Comparison of ENCODE assay signal across 13 mouse cellular contexts in the genomic region with DNA sequence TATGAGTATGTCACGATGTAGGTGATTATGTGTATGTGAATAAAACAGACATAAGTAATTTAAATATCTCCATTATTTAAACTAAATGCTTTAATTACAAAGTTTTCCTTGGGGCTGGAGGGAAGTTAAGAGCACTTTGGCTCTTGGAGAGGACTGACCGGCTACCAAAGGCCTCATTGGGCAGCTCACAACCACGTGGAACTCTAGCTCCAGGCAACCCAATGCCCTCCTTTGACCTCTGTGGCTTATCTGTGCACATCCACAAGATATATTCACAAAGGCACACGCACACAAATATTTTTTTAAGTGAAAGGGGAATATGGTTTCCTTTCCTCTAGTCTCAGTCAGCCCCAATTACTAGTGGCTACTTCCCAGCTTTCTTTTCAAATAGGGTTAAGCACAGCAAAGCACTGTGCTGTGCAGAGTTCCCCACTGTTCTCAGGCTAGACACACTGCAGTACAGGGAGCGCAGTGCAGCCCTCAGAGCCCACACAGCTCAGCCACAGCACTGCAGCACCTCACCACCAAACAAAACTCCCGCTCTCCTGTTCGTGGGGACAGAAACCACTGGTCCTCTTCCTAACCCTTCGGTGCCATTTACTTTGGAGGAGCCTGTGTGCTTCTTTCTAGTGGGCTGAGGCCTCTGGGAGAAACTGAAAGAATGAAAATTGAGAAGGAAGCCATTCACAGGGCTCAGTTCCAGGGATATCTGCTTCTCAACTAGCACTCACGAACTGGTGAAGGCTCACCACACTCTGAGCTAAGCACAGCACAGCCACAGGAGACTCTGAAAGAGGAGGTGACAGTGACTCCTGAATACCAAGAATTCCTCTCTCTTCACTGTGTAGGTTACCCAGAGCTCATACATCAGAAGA. TPM values are rescaled to one million over a fixed set of nuclear protein-coding genes. Genes with fewer than 3 reads are reported as not detected.
DNase-seq lines count a peak whose midpoint lies in the region; ATAC-seq and TF ChIP-seq lines count a peak whose summit lies in the region.
"Had no signal": no experiment of that assay in that cellular context is flagged by ENCODE, and none has a peak within 500 bp of the region (broad histone marks: within the 10 kb centered on the region; RNA-seq: fewer than 3 reads in every experiment).

No protein-coding gene starts in this region.

- DNase-seq in frontal cortex, postnatal 10 days (ENCODE audit: low spot score in 2 of 2): no peak
- DNase-seq in lung, postnatal 14 days: no peak
- no peak for DNase-seq in liver, postnatal 0 days
- no peak for DNase-seq in right cerebral cortex, postnatal 36 days (ENCODE audit: low spot score in 2 of 2)
- DNase-seq: cerebellum, postnatal 10 days; spleen, adult 18-20 months; thymus, adult 18-20 months had no signal

- H3K4me1 ChIP-seq in intestine, embryonic 16.5 days (ENCODE audit: control insufficient read depth, insufficient read depth, low read length): peaks cover 6% of the 10 kb centered on the region; the same call in 1 of the 2 replicates
- H3K4me1 ChIP-seq in intestine, embryonic 15.5 days (replicated peaks): peaks cover 7% of the 10 kb centered on the region; the same call in 1 of the 2 replicates
- H3K4me1 ChIP-seq in lung, embryonic 15.5 days: peaks cover 24% of the 10 kb centered on the region
- H3K4me1 ChIP-seq in liver, postnatal 0 days (ENCODE audit: insufficient read depth): peaks cover 14% of the 10 kb centered on the region

- no peak overlapping the region for H3K4me3 ChIP-seq in intestine, embryonic 16.5 days (ENCODE audit: low read length)
- H3K4me3 ChIP-seq in intestine, embryonic 15.5 days (replicated peaks): no peak overlapping the region
- H3K4me3 ChIP-seq in lung, embryonic 15.5 days: no peak overlapping the region
- no peak overlapping the region for H3K4me3 ChIP-seq in liver, postnatal 0 days (ENCODE audit: low read depth, low read length)

- H3K4me2 ChIP-seq in intestine, embryonic 16.5 days (ENCODE audit: low read depth, low read length): no peak overlapping the region
- H3K4me2 ChIP-seq in intestine, embryonic 15.5 days (replicated peaks): no peak overlapping the region
- peak overlapping the region; percentile 40 for H3K4me2 ChIP-seq in lung, embryonic 15.5 days
- no peak overlapping the region for H3K4me2 ChIP-seq in liver, postnatal 0 days (ENCODE audit: low read depth, low read length)

- H3K36me3 ChIP-seq in intestine, embryonic 16.5 days (ENCODE audit: control insufficient read depth, insufficient read depth, low read length): no peaks in the 10 kb centered on the region
- no peaks in the 10 kb centered on the region for H3K36me3 ChIP-seq in intestine, embryonic 15.5 days
- H3K36me3 ChIP-seq in lung, embryonic 15.5 days: no peaks in the 10 kb centered on the region
- H3K36me3 ChIP-seq in liver, postnatal 0 days (replicated peaks; ENCODE audit: insufficient read depth, low read length): no peaks in the 10 kb centered on the region

- H3K27ac ChIP-seq in intestine, embryonic 16.5 days (ENCODE audit: low read length): peak overlapping the region; percentile 27; the same call in 1 of the 2 replicates
- H3K27ac ChIP-seq in intestine, embryonic 15.5 days: no peak overlapping the region
- peak overlapping the region; percentile 95 for H3K27ac ChIP-seq in lung, embryonic 15.5 days
- no peak overlapping the region for H3K27ac ChIP-seq in liver, postnatal 0 days (ENCODE audit: low read depth)
- H3K27ac ChIP-seq: liver, embryonic 14.5 days had no signal

- no peak overlapping the region for H3K9ac ChIP-seq in intestine, embryonic 16.5 days (ENCODE audit: low read depth, low read length)
- H3K9ac ChIP-seq in intestine, embryonic 15.5 days: no peak overlapping the region
- H3K9ac ChIP-seq in lung, embryonic 15.5 days: no peak overlapping the region
- no peak overlapping the region for H3K9ac ChIP-seq in liver, postnatal 0 days (replicated peaks)
- H3K9ac ChIP-seq: liver, embryonic 14.5 days had no signal

- H3K9me3 ChIP-seq in intestine, embryonic 16.5 days (ENCODE audit: control insufficient read depth, low read length): no peaks in the 10 kb centered on the region
- H3K9me3 ChIP-seq in intestine, embryonic 15.5 days: no peaks in the 10 kb centered on the region
- H3K9me3 ChIP-seq in lung, embryonic 15.5 days: no peaks in the 10 kb centered on the region
- H3K9me3 ChIP-seq in liver, postnatal 0 days (ENCODE audit: low read length): no peaks in the 10 kb centered on the region

- WGBS in intestine, embryonic 16.5 days: 56% methylated on average over 9 of the region's 9 CpGs
- 57% methylated on average over 9 of the region's 9 CpGs for WGBS in intestine, embryonic 15.5 days
- 30% methylated on average over 9 of the region's 9 CpGs for WGBS in lung, embryonic 15.5 days
- 54% methylated on average over 9 of the region's 9 CpGs for WGBS in liver, postnatal 0 days (ENCODE audit: insufficient replicate concordance)

- TF ChIP-seq EP300 in liver, postnatal 0 days (IDR thresholded peaks at IDR 0.05; ENCODE audit: low read depth): no peak

- no peaks in the 10 kb centered on the region for H3K27me3 ChIP-seq in intestine, embryonic 16.5 days (replicated peaks; ENCODE audit: control insufficient read depth, insufficient read depth, low read length)
- H3K27me3 ChIP-seq in intestine, embryonic 15.5 days (replicated peaks): no peaks in the 10 kb centered on the region
- H3K27me3 ChIP-seq in lung, embryonic 15.5 days: no peaks in the 10 kb centered on the region
- no peaks in the 10 kb centered on the region for H3K27me3 ChIP-seq in liver, postnatal 0 days (ENCODE audit: insufficient read depth, low read length)

- ATAC-seq in frontal cortex, adult (ENCODE audit: low TSS enrichment): peak; percentile 87
- no peak for ATAC-seq in intestine, embryonic 16.5 days
- no peak for ATAC-seq in intestine, embryonic 15.5 days
- ATAC-seq in lung, embryonic 15.5 days (ENCODE audit: borderline replicate concordance, extremely low read depth, low FRiP score, low TSS enrichment): peak; percentile 46; the same call in 1 of the 2 replicates
- ATAC-seq in liver, postnatal 0 days: peak; percentile 64; the same call in 1 of the 2 replicates
- ATAC-seq: hindbrain, embryonic 16.5 days had no signal

- TF ChIP-seq CTCF in liver, postnatal 0 days (IDR thresholded peaks at IDR 0.05; ENCODE audit: low read depth): no peak

RNA-seq across cellular contexts. Expression of gene Btbd9, which starts 26.2 kb away (rescaled TPM):
- 50.8 and 51.6 TPM in 2 replicates for polyA plus RNA-seq in intestine, embryonic 16.5 days (2015; fragmentation: Nextera tagmentation; extraction: Ambion mirVana)
- polyA plus RNA-seq in intestine, embryonic 15.5 days (2015; fragmentation: Nextera tagmentation; extraction: Ambion mirVana): 52.8 and 53.1 TPM in 2 replicates
- 54.1 and 57.3 TPM in 2 replicates for polyA plus RNA-seq in lung, embryonic 15.5 days (2015; fragmentation: Nextera tagmentation; extraction: Ambion mirVana)
- 16.5 and 17.2 TPM in 2 replicates for polyA plus RNA-seq in liver, postnatal 0 days (2015; fragmentation: Nextera tagmentation; extraction: Ambion mirVana)

Comparison
In these comparisons a context has a peak if more than half of its experiments do, and no peak if none do; other contexts are left out.
1. H3K27ac ChIP-seq: peak in intestine, embryonic 16.5 days (single experiment) and lung, embryonic 15.5 days (single experiment); none in intestine, embryonic 15.5 days (single experiment) and liver, postnatal 0 days (single experiment).
2. ATAC-seq: peak in frontal cortex, adult (single experiment), lung, embryonic 15.5 days (single experiment) and liver, postnatal 0 days (single experiment); none in intestine, embryonic 16.5 days (single experiment) and intestine, embryonic 15.5 days (single experiment).